Mouse (Mus musculus): Measurements from ENCODE around the gene Scarf1. TPM values are rescaled to one million over a fixed set of nuclear protein-coding genes. Genes with fewer than 3 reads are reported as not detected.

Gene Scarf1
- total and polyA plus RNA-seq, 3 experiments = 0.15 to 0.28 TPM; not detected in 1

GRCm38 (mm10) chr11:75465051-75465450, 48.3 kb upstream of the Scarf1 start:
- Histone ChIP-seq H3K27ac (ENCODE audit: control insufficient read depth, low read depth, low read length) (no peak overlapping the region), H3K79me2 (ENCODE audit: control insufficient read depth, insufficient read depth, low read length, poor library complexity) (peaks cover 8% of the 10 kb centered on the region; the same call in 1 of the 2 replicates), H3K4me3 (ENCODE audit: control insufficient read depth in 1 of 2, insufficient read depth in 1 of 2, low read depth in 2 of 2, low read length in 2 of 2) (no peak overlapping the region), H3K27me3 (ENCODE audit: control insufficient read depth in 1 of 2, insufficient read depth in 2 of 2, low read length in 2 of 2) (no peaks in the 10 kb centered on the region), H3K36me3 (ENCODE audit: control insufficient read depth in 1 of 2, insufficient read depth in 2 of 2, low read length in 2 of 2) (peaks cover 0 to 8% of the 10 kb centered on the region in 2 experiments; a peak in 2 of 4 replicates), H3K4me1 (ENCODE audit: control insufficient read depth in 1 of 2, insufficient read depth in 2 of 2, low read length in 2 of 2) (peaks cover 0 to 11% of the 10 kb centered on the region in 2 experiments; a peak in 3 of 4 replicates), H3K9me3 (replicated peaks; ENCODE audit: insufficient read depth, low read length) (no peaks in the 10 kb centered on the region), H3K9ac (ENCODE audit: control insufficient read depth, low read depth, low read length, poor library complexity, severe bottlenecking) (no peak overlapping the region)
- TF ChIP-seq E2F4 (IDR thresholded peaks at IDR 0.05; ENCODE audit: borderline replicate concordance, low read depth, low read length) = no peak
- no peak for TF ChIP-seq RAD21 (IDR thresholded peaks at IDR 0.05; ENCODE audit: low read depth, low read length)
- no peak for TF ChIP-seq GATA1 (IDR thresholded peaks at IDR 0.05; ENCODE audit: low read depth, low read length)
- TF ChIP-seq POLR2AphosphoS5 (IDR thresholded peaks at IDR 0.05; ENCODE audit: borderline replicate concordance, low read depth, low read length) = no peak
- TF ChIP-seq ZKSCAN1 (IDR thresholded peaks at IDR 0.05; ENCODE audit: low read depth, low read length) = no peak
- no peak for TF ChIP-seq NRF1 (IDR thresholded peaks at IDR 0.05; ENCODE audit: insufficient read depth, low read depth, low read length, poor library complexity, severe bottlenecking)
- no peak for TF ChIP-seq TCF12 (IDR thresholded peaks at IDR 0.05; ENCODE audit: low read depth, low read length)
- TF ChIP-seq USF1 (IDR thresholded peaks at IDR 0.05; ENCODE audit: low read depth, low read length) = no peak
- no peak for DNase-seq (ENCODE audit: low read depth, low spot score)

- Histone ChIP-seq H3K79me2 (ENCODE audit: control insufficient read depth, insufficient read depth, low read length, poor library complexity) (0 out of 2 replicates have a peak, but pooled peaks cover 4% of the 10 kb centered on the region), H3K4me3 (ENCODE audit: control insufficient read depth in 1 of 2, insufficient read depth in 1 of 2, low read depth in 2 of 2, low read length in 2 of 2) (no peak overlapping the region), H3K27me3 (ENCODE audit: control insufficient read depth in 1 of 2, insufficient read depth in 2 of 2, low read length in 2 of 2) (no peaks in the 10 kb centered on the region), H3K27ac (ENCODE audit: control insufficient read depth, low read depth, low read length) (no peak overlapping the region), H3K9me3 (replicated peaks; ENCODE audit: insufficient read depth, low read length) (no peaks in the 10 kb centered on the region), H3K36me3 (ENCODE audit: control insufficient read depth in 1 of 2, insufficient read depth in 2 of 2, low read length in 2 of 2) (peaks cover 0 to 18% of the 10 kb centered on the region in 2 experiments; a peak in 2 of 4 replicates), H3K4me1 (ENCODE audit: control insufficient read depth in 1 of 2, insufficient read depth in 2 of 2, low read length in 2 of 2) (peaks cover 0 to 17% of the 10 kb centered on the region in 2 experiments), H3K9ac (ENCODE audit: control insufficient read depth, low read depth, low read length, poor library complexity, severe bottlenecking) (no peak overlapping the region)
- peak; percentile 48 for DNase-seq (ENCODE audit: low read depth, low spot score)
- TF ChIP-seq CTCF (IDR thresholded peaks at IDR 0.05 in 2 of 3, conservative IDR thresholded peaks at IDR 0.05 in 1 of 3; ENCODE audit: control insufficient read depth in 1 of 3, insufficient read depth in 1 of 3, low read depth in 2 of 3, low read length in 3 of 3, poor library complexity in 1 of 3, severe bottlenecking in 1 of 3) (peak; percentile 24 to 27 (median 25); a peak in 4 of 6 replicates), CHD1 (IDR thresholded peaks at IDR 0.05; ENCODE audit: low read depth, low read length) (no peak)
These were observed 46.4 kb upstream of the Scarf1 start for GRCm38 (mm10) chr11:75466731-75467505.

- Histone ChIP-seq H3K9ac (ENCODE audit: control insufficient read depth, low read depth, low read length, poor library complexity, severe bottlenecking) (no peak overlapping the region), H3K4me1 (ENCODE audit: control insufficient read depth in 1 of 2, insufficient read depth in 2 of 2, low read length in 2 of 2) (peaks cover 3 to 22% of the 10 kb centered on the region in 2 experiments), H3K36me3 (ENCODE audit: control insufficient read depth in 1 of 2, insufficient read depth in 2 of 2, low read length in 2 of 2) (peaks cover 0 to 23% of the 10 kb centered on the region in 2 experiments; a peak in 2 of 4 replicates), H3K27me3 (ENCODE audit: control insufficient read depth in 1 of 2, insufficient read depth in 2 of 2, low read length in 2 of 2) (no peaks in the 10 kb centered on the region), H3K79me2 (ENCODE audit: control insufficient read depth, insufficient read depth, low read length, poor library complexity) (no peaks in the 10 kb centered on the region), H3K27ac (ENCODE audit: control insufficient read depth, low read depth, low read length) (no peak overlapping the region), H3K9me3 (replicated peaks; ENCODE audit: insufficient read depth, low read length) (no peaks in the 10 kb centered on the region), H3K4me3 (ENCODE audit: control insufficient read depth in 1 of 2, insufficient read depth in 1 of 2, low read depth in 2 of 2, low read length in 2 of 2) (no peak overlapping the region)
- TF ChIP-seq RAD21 (IDR thresholded peaks at IDR 0.05; ENCODE audit: low read depth, low read length) = no peak
- no peak for TF ChIP-seq TCF12 (IDR thresholded peaks at IDR 0.05; ENCODE audit: low read depth, low read length)
- TF ChIP-seq CTCF (IDR thresholded peaks at IDR 0.05 in 2 of 3, conservative IDR thresholded peaks at IDR 0.05 in 1 of 3; ENCODE audit: control insufficient read depth in 1 of 3, insufficient read depth in 1 of 3, low read depth in 2 of 3, low read length in 3 of 3, poor library complexity in 1 of 3, severe bottlenecking in 1 of 3) = no peak
- no peak for TF ChIP-seq BHLHE40 (IDR thresholded peaks at IDR 0.05; ENCODE audit: borderline replicate concordance, low read depth, low read length)
- TF ChIP-seq ETS1 (IDR thresholded peaks at IDR 0.05; ENCODE audit: low read depth, low read length) = no peak
- no peak for TF ChIP-seq MEF2A (IDR thresholded peaks at IDR 0.05; ENCODE audit: extremely low read depth, insufficient replicate concordance, low read depth, low read length, poor library complexity, severe bottlenecking)
- no peak for TF ChIP-seq POLR2AphosphoS5 (IDR thresholded peaks at IDR 0.05; ENCODE audit: borderline replicate concordance, low read depth, low read length)
- no peak for TF ChIP-seq TBP (IDR thresholded peaks at IDR 0.05; ENCODE audit: low read depth, low read length)
- TF ChIP-seq MYB (IDR thresholded peaks at IDR 0.05; ENCODE audit: low read depth, low read length) = no peak
- DNase-seq (ENCODE audit: low read depth, low spot score) = no peak
These were observed 45.7 kb upstream of the Scarf1 start for GRCm38 (mm10) chr11:75467512-75468215.

Measured in MEL (cell line).